Mouse (Mus musculus) ovary, postnatal 10 days (tissue): Measurements from ENCODE around the gene Cnnm2.

Experiments
- DNase-seq: peaks from one replicate; pipeline ENCODE4 v3.0.0; 2022; ENCODE audit warnings: low spot score

Cnnm2 gene

DNA sequence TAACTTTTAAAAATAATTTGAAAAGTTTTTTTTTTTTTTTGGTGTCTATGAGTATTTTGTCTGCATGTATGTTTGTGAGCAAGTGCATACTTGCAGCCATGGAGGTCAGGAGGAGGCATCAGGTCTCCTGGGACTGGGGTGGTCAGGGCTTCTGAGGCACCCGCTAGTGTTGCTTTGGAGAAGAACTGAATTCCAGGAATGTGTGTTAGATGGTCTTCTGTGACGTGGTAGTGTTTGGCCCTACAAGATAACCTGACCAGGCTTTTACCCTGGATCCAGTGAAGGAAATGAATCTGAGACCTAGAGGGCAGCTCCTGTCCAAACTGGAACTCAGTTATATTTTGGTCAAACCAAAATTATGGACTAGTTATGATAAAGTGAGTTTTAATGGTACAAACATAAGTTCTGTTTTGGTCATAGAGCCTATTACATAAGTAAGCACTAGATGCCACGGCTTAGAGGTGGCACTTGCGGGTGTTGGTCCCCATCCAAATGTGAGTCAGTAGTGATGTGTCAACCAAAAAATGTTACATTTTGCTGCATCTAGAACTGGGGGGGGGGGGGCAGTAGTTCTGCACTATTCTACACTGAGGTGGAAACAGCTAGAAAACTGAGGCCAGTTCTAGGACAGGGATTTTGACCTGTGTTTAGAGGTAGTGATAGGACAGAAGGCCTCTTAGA, 38.6 kb downstream of the Cnnm2 start:
- no peak for DNase-seq

DNA sequence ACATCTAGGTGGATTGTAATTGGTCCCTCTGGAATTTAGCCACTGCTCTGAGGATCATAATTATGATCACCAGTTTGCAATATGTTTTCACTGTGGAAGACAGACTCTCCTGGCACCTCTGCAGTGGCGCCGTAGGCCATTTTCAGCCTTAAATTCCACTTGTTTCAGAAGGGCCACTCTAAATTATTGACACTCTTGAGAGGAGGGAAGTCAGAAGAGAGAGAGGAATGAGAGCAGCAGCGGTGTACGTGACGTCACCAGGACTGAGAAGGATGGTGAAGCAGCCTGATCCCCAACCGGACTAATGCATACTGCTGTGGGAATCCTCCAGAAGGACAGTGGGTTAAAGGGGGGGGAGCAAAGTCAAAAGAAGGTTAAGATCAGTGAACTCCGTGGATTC, 40.1 kb downstream of the Cnnm2 start:
- DNase-seq: no peak

GRCm38 (mm10) chr19:46802306-46802705, 40.9 kb downstream of the Cnnm2 start:
- DNase-seq: no peak

- no peak for DNase-seq
These were observed 42.3 kb downstream of the Cnnm2 start for GRCm38 (mm10) chr19:46803732-46804131.

DNA sequence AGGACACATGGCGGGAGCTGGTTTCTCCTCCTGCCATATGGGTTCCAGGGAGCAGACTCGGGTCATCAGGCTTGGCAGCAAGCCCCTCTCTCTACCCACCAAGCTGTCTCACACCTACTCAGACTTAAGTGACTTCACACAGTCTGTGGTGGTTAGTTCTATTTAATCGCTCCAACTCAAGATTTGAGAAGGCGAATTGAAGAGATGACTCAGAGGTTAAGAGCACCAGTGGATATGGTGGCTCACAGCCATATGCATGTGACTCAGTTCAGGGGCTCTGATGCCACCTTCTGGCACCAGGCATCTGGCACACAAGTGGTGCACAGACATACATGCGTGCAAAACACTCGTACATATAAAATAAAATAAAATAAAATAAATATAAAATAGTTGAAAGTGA, 43.4 kb downstream of the Cnnm2 start:
- no peak for DNase-seq

DNA sequence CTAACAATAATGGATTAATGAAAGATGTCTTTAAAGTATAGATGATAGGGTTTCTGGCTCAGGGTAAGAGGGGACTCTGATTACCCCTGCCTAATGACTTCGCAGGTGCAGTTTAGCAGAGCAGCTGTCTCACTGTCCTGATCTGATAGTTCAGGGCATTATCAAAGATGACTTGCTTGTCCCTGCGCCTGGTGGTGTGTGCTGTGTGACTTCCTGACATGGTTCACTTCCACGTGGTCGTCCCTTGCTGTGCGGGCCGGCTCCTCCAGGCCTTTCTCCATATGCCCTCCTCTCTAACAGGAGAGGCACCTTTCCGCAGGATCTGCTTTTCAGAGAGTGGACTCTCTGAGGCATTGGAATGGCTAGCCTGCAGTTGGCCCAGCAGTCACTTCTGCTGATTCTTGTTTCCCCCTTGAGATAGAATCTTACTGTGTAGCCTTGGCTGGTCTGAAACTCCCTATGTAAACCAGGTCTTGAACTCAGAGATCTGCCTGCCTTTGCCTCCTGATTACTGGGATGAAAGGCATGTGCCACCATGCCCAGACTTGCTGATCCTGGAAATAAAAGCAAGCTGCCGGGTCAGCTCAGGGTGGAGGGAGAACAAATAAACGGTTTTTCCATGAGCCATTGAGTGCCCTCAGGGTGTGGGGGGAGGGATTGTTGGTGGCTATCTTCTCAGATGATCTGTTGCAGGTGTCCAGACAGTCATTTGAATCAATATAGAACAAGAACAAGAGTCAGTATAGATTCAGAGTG, 44.7 kb downstream of the Cnnm2 start:
- no peak for DNase-seq

DNA sequence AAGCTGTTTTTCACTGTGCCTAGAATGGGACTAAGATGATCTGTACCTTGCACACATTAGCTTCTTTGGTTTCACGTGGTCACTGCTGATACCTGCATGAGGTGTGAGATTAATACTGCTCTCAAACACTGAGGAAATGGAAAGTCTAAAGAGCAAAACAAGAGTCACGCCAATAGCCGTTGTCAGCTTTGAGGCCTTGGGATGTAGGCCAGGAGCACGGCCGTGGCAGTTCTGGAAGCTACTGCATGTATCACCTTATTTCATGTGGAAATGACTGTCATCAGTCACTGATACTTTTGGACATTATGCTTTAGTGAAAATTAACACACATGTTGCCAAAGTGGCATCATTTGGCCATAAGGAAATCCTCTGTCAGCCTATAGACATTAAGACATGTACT, 46.9 kb downstream of the Cnnm2 start:
- DNase-seq: no peak

GRCm38 (mm10) chr19:46809031-46809430, 47.6 kb downstream of the Cnnm2 start:
- DNase-seq: no peak

- DNase-seq: no peak
These were observed 57.9 kb downstream of the Cnnm2 start for GRCm38 (mm10) chr19:46819276-46819675.

GRCm38 (mm10) chr19:46822491-46822890, 61.1 kb downstream of the Cnnm2 start:
- no peak for DNase-seq

- DNase-seq: no peak
These were observed 62.4 kb downstream of the Cnnm2 start for GRCm38 (mm10) chr19:46823759-46824158.

GRCm38 (mm10) chr19:46824867-46825266, 63.5 kb downstream of the Cnnm2 start:
- DNase-seq: no peak

GRCm38 (mm10) chr19:46827654-46828165, 66.3 kb downstream of the Cnnm2 start:
- no peak for DNase-seq

GRCm38 (mm10) chr19:46828961-46829360, 67.6 kb downstream of the Cnnm2 start:
- DNase-seq: no peak

DNA sequence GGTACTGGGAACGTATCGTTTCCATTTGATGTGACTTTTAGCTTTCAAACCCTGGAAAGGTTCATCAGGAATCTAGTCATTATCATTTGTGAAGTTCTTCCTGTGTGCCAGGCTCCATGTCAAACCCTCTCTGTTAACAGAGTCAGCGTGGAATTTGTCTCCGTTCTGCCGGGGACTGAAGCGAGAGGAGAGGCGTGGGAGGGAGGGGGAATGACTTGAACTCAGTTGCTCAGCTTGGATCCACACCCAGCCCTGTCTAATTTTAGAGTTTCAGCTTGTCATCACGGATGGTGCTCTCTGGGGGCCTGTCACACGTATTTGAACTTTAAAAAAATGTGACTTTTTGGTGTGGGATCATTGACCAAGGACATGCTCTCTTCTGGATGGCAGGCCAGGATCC, 70.0 kb downstream of the Cnnm2 start:
- no peak for DNase-seq

DNA sequence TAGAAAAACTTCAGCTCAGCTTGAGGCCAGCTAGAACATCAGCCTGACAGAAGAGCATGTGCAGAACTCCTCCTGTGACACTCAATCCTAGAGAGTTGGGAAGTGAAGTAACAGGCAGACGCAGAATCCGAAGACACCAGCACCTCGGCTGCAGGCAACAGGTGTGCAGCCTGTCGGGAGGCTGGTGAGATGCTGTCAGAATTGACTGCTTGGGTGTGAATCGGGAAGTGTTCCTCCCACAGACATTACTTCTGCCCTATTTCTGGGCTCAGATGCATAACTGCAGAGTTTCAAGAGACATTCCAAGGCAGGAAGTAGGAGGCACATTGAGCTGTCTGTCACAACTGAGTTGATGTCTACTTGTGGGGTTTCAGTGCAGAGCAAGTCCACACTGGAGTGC, 72.9 kb downstream of the Cnnm2 start:
- DNase-seq: no peak

GRCm38 (mm10) chr19:46835339-46835738, 73.9 kb downstream of the Cnnm2 start:
- no peak for DNase-seq

DNA sequence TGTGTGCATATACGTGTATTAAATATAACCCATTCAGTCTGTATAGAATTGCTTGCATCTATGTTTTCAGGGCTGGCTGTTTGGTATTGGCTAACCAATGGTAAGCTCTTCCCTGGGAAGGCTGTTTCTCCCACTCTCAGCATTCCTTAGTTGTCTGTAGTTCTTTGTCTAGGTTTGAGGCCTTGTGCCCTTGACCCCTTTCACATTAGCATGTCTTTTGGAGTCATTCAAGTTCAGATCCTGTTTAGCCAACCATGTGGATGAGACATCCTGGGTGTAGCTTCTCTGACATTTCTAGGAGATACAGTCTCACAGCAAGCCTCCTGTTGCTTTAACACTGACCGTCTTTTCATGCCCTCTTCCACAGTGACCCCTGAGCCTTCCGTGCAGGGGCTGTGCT, 74.7 kb downstream of the Cnnm2 start:
- DNase-seq: no peak

DNA sequence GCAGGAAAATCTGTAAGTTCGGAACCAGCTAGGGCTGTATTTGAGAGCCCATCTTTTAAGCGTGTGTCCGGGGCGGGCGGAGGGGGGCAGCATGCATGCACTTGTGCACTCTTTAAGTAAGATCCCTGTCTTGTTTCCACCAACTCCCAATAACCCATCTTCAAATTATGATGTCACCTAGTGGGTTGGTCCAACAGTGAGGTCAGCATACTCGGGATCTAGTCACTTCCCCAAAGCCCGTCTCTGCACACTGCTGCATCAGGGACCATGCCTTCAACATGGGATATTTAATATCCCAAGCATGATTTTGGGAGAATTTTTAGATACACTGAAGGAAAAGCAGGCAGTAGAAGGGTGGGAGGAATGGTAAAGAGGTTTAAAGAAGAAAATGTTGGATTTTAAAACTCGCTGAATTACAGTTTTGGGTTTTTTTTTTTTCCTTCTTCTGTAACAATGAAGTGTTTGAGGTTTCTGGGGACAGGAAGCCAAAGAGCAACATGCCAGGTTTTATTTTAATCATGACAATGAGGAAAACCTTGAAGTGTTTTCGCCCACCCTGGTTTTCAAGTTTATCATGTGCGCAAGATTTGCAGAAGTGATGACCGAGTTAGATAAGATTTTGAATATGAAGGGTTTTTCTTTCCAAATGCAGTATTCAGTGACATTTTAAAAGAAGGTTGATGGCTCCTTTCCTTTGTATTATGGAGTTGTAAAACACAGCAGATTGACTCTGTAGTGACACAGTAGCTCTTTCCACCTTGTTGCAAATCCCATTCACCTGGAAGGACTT, 76.1 kb downstream of the Cnnm2 start:
- DNase-seq: no peak

- DNase-seq: no peak
These were observed 79.6 kb downstream of the Cnnm2 start for GRCm38 (mm10) chr19:46841016-46841415.

DNA sequence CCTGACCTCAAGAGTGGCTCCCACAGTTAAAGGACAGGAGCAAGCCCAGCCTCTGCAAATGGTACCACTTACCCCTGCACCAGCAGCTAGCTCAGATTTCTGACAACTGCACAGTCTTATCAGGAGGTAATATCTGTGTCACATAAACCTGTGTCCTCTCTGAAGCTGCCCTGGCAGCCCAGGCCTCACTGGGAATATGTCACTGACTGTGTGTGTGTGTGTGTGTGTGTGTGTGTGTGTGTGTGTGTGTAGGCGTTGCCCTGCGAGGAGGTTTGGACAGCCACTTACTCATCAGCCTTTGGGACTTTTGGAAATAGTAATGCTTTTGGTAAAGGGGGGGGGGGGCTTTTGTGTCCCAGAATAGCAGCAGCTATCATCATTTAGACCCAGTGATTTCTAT, 81.6 kb downstream of the Cnnm2 start:
- DNase-seq: no peak

GRCm38 (mm10) chr19:46846056-46846455, 84.7 kb downstream of the Cnnm2 start:
- DNase-seq: no peak

- DNase-seq: no peak
These were observed 85.1 kb downstream of the Cnnm2 start for GRCm38 (mm10) chr19:46846459-46846858.
